ENCODE assay signal across 12 mouse cellular contexts in the genomic region with DNA sequence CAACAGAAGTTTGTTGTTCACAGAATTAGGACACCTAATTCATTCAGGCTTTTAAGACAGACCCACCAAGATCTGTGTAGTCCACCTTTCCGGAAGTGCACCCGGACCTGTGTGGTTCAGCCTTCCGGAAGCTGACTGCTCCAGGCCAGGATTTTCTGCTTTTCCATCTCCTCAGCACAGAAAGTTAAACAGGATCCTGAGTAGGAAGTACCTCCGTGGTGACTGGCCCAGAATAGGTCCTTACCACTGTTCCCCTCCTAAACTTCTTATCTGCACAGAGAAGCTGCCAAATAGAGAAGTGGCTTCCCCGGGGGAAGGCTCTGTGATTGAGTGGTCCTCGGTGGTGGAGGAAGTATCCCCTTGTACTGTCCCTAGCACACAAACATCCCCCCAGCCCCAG. TPM values are rescaled to one million over a fixed set of nuclear protein-coding genes. Genes with fewer than 3 reads are reported as not detected.
DNase-seq lines count a peak whose midpoint lies in the region; ATAC-seq and TF ChIP-seq lines count a peak whose summit lies in the region.
"Had no signal": no experiment of that assay in that cellular context is flagged by ENCODE, and none has a peak within 500 bp of the region (broad histone marks: within the 10 kb centered on the region; RNA-seq: fewer than 3 reads in every experiment).

No protein-coding gene starts in this region.

- H3K4me1 ChIP-seq in heart, embryonic 16.5 days (ENCODE audit: control insufficient read depth, insufficient read depth, low read length): peaks cover 30% of the 10 kb centered on the region
- H3K4me1 ChIP-seq in bone marrow, adult 2 months (ENCODE audit: control insufficient read depth, insufficient read depth, low read length): peaks cover 2% of the 10 kb centered on the region
- H3K4me1 ChIP-seq in lung, embryonic 15.5 days: peaks cover 38% of the 10 kb centered on the region
- H3K4me1 ChIP-seq in stomach, embryonic 15.5 days: peaks cover 20% of the 10 kb centered on the region
- H3K4me1 ChIP-seq in forebrain, embryonic 13.5 days: no peaks in the 10 kb centered on the region

- H3K27me3 ChIP-seq in heart, embryonic 16.5 days (ENCODE audit: control insufficient read depth, insufficient read depth, low read length): no peaks in the 10 kb centered on the region
- no peaks in the 10 kb centered on the region for H3K27me3 ChIP-seq in lung, embryonic 15.5 days
- no peaks in the 10 kb centered on the region for H3K27me3 ChIP-seq in stomach, embryonic 15.5 days (replicated peaks)
- H3K27me3 ChIP-seq in forebrain, embryonic 13.5 days: no peaks in the 10 kb centered on the region

- 28% methylated on average over 6 of the region's 6 CpGs for WGBS in heart, embryonic 16.5 days
- 2% methylated on average over 6 of the region's 6 CpGs for WGBS in bone marrow, adult 2 months
- WGBS in lung, embryonic 15.5 days: 23% methylated on average over 6 of the region's 6 CpGs
- WGBS in stomach, embryonic 15.5 days: 36% methylated on average over 6 of the region's 6 CpGs
- WGBS in forebrain, embryonic 13.5 days: 71% methylated on average over 6 of the region's 6 CpGs

- no peak for TF ChIP-seq POLR2A in bone marrow, adult 2 months (IDR thresholded peaks at IDR 0.05; ENCODE audit: borderline replicate concordance, control insufficient read depth, low read depth, low read length)

- no peaks in the 10 kb centered on the region for H3K9me3 ChIP-seq in heart, embryonic 16.5 days (replicated peaks; ENCODE audit: control insufficient read depth, low read length)
- no peaks in the 10 kb centered on the region for H3K9me3 ChIP-seq in lung, embryonic 15.5 days
- no peaks in the 10 kb centered on the region for H3K9me3 ChIP-seq in stomach, embryonic 15.5 days
- H3K9me3 ChIP-seq in forebrain, embryonic 13.5 days (replicated peaks): no peaks in the 10 kb centered on the region

- intact Hi-C loops in gastrocnemius, postnatal 36 days (cut with DNase I): no loop called here

- DNase-seq in heart, adult 11 months: no peak
- DNase-seq in adrenal gland, adult 8-10 months: no peak
- no peak for DNase-seq in gastrocnemius, postnatal 36 days
- DNase-seq: adrenal gland, adult 2 months; cerebellum, postnatal 14 days; heart, postnatal 14 days had no signal

- H3K36me3 ChIP-seq in heart, embryonic 16.5 days (ENCODE audit: control insufficient read depth, insufficient read depth): no peaks in the 10 kb centered on the region
- no peaks in the 10 kb centered on the region for H3K36me3 ChIP-seq in lung, embryonic 15.5 days
- no peaks in the 10 kb centered on the region for H3K36me3 ChIP-seq in stomach, embryonic 15.5 days
- no peaks in the 10 kb centered on the region for H3K36me3 ChIP-seq in forebrain, embryonic 13.5 days (ENCODE audit: poor library complexity, severe bottlenecking)

- 0 out of 2 replicates have a peak, but pooled peaks have one; percentile 38 for ATAC-seq in heart, embryonic 16.5 days (replicated peaks; ENCODE audit: extremely low read depth, insufficient read depth, low FRiP score)
- ATAC-seq in lung, embryonic 15.5 days (ENCODE audit: borderline replicate concordance, extremely low read depth, low FRiP score, low TSS enrichment): no peak
- ATAC-seq in stomach, embryonic 15.5 days (ENCODE audit: insufficient read depth, low FRiP score, low read depth): no peak
- ATAC-seq in forebrain, embryonic 13.5 days: no peak

- no peak overlapping the region for H3K4me3 ChIP-seq in heart, embryonic 16.5 days (ENCODE audit: low read length)
- H3K4me3 ChIP-seq in bone marrow, adult 2 months (replicated peaks; ENCODE audit: control insufficient read depth, low read depth, low read length): peak overlapping the region; percentile 52
- no peak overlapping the region for H3K4me3 ChIP-seq in lung, embryonic 15.5 days
- H3K4me3 ChIP-seq in stomach, embryonic 15.5 days (replicated peaks): no peak overlapping the region
- H3K4me3 ChIP-seq in forebrain, embryonic 13.5 days: no peak overlapping the region

- peak overlapping the region; percentile 38 for H3K4me2 ChIP-seq in heart, embryonic 16.5 days (ENCODE audit: low read depth, low read length)
- H3K4me2 ChIP-seq in lung, embryonic 15.5 days: no peak overlapping the region
- peak overlapping the region; percentile 37; the same call in 1 of the 2 replicates for H3K4me2 ChIP-seq in stomach, embryonic 15.5 days
- no peak overlapping the region for H3K4me2 ChIP-seq in forebrain, embryonic 13.5 days

- TF ChIP-seq CTCF in bone marrow, adult 2 months (IDR thresholded peaks at IDR 0.05; ENCODE audit: control insufficient read depth, insufficient read depth, low read length): no peak

- peak overlapping the region; percentile 76 for H3K27ac ChIP-seq in heart, embryonic 16.5 days (ENCODE audit: low read length)
- H3K27ac ChIP-seq in bone marrow, adult 2 months (ENCODE audit: control insufficient read depth, insufficient read depth, low read depth, low read length, poor library complexity): peak overlapping the region; percentile 57
- peak overlapping the region; percentile 22 for H3K27ac ChIP-seq in lung, embryonic 15.5 days
- H3K27ac ChIP-seq in stomach, embryonic 15.5 days: 0 out of 2 replicates have a peak overlapping the region, but pooled peaks have one; percentile 26
- H3K27ac ChIP-seq in forebrain, embryonic 13.5 days: no peak overlapping the region

- peak overlapping the region; percentile 4 for H3K9ac ChIP-seq in heart, embryonic 16.5 days (ENCODE audit: low read length)
- H3K9ac ChIP-seq in lung, embryonic 15.5 days: no peak overlapping the region
- H3K9ac ChIP-seq in stomach, embryonic 15.5 days: no peak overlapping the region
- H3K9ac ChIP-seq in forebrain, embryonic 13.5 days: no peak overlapping the region

RNA-seq across cellular contexts. Expression of a gene that starts 2.4 kb away (rescaled TPM):
- polyA plus RNA-seq in heart, embryonic 16.5 days (2015; fragmentation: Nextera tagmentation; extraction: Ambion mirVana): 8.6 and 13.8 TPM in 2 replicates
- polyA plus RNA-seq in bone marrow, adult 2 months (2011; ENCODE audit: insufficient read depth, insufficient read length, low replicate concordance, missing spikeins): 28.6 and 134 TPM in 2 replicates
- polyA plus RNA-seq in lung, embryonic 15.5 days (2015; fragmentation: Nextera tagmentation; extraction: Ambion mirVana): 2.8 and 3.2 TPM in 2 replicates
- polyA plus RNA-seq in stomach, embryonic 15.5 days (2015; fragmentation: Nextera tagmentation; extraction: Ambion mirVana): 30.9 and 34.6 TPM in 2 replicates
- 100 to 1,000 TPM; 209 to 255 (median 219) TPM for total RNA-seq in adrenal gland, adult 8-10 months (2022)
- under 1 TPM; 0.22 to 0.61 TPM for total RNA-seq in gastrocnemius, postnatal 36 days (2021)
- polyA plus RNA-seq in forebrain, embryonic 13.5 days (2015; fragmentation: Nextera tagmentation; extraction: Ambion mirVana): 0.37 and 0.96 TPM in 2 replicates
- total RNA-seq: layer of hippocampus, adult 18-20 months had no signal

Comparison
In these comparisons a context has a peak if more than half of its experiments do, and no peak if none do; other contexts are left out.
1. H3K4me2 ChIP-seq: peak in heart, embryonic 16.5 days (single experiment) and stomach, embryonic 15.5 days (single experiment); none in lung, embryonic 15.5 days (single experiment) and forebrain, embryonic 13.5 days (single experiment).